Mouse (Mus musculus): ENCODE data around the gene Tmem179. TPM values are rescaled to one million over a fixed set of nuclear protein-coding genes. Genes with fewer than 3 reads are reported as not detected.

Gene Tmem179
- polyA plus RNA-seq, 1 experiment = 145 TPM

DNA sequence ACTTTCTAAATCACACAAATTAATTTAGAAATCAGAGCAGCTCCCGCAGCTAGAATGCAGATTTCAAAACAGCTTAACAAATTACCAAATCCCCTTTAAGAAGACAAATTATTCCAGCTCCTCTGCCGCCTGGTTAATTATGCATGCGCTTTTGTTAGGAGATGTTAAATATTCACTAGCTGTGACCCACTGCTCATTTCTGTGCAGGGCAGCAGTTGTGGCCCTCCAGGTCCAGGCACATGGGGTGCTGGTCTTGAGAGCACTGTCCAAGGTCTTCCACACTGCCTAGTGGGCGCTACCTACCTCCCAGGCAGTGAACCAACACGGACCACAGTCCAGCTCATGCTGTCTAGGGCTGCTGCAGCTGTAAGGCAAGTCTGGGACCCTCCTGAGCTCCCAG is 46.3 kb downstream of the Tmem179 start:
- no peak overlapping the region for H3K4me3 ChIP-seq (ENCODE audit: insufficient read depth, low read length)
- TF ChIP-seq CTCF (IDR thresholded peaks at IDR 0.05; ENCODE audit: extremely low read depth, insufficient read depth, low read length) (no peak), POLR2A (IDR thresholded peaks at IDR 0.05; ENCODE audit: extremely low read depth, insufficient read depth, low read length) (no peak)
- no peaks in the 10 kb centered on the region for H3K4me1 ChIP-seq (ENCODE audit: control insufficient read depth, insufficient read depth, low read length)
- no peak overlapping the region for H3K27ac ChIP-seq (ENCODE audit: insufficient read depth, low read length)

DNA sequence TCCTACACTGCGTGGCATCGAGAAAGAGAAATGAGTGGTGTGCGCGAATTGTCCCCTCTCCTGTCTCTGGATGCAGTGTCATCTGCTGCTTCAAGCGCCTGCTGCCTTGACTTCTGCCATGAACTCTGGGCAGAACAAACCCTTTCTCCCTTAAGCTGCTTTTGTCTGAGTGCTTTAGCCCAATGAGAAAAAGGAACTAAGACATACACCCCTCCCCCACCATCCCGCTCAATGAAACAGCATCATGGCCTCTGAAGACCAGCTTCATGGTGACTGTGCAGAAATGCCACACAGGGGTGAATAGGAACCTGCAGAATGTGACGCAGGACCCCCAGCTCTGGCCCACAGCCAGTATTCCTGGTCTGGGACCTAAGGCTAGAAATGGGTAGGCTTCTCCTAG is 47.2 kb downstream of the Tmem179 start:
- no peaks in the 10 kb centered on the region for H3K4me1 ChIP-seq (ENCODE audit: control insufficient read depth, insufficient read depth, low read length)
- no peak overlapping the region for H3K27ac ChIP-seq (ENCODE audit: insufficient read depth, low read length)
- no peak overlapping the region for H3K4me3 ChIP-seq (ENCODE audit: insufficient read depth, low read length)
- TF ChIP-seq CTCF (IDR thresholded peaks at IDR 0.05; ENCODE audit: extremely low read depth, insufficient read depth, low read length) = no peak
- no peak for TF ChIP-seq POLR2A (IDR thresholded peaks at IDR 0.05; ENCODE audit: extremely low read depth, insufficient read depth, low read length)

DNA sequence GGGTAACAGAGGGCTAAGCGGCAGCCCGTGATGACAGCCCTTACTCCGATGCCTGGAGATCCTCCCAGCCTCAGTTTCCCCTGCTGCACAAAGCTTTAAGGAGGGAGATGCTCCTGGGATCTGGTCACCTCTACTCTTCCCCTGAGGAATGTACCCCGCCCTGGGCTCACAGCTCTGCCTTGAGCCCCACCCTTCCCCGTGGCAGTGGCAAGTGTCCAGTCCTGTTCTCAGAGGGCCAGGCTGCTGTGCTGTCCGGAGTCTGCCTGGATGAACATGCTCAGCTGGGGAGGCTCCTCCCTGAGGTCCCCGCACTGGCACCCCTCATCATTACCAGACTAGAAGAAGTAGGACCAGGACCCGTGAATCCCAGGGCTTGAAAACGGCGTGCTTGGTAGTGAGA is 49.2 kb downstream of the Tmem179 start:
- Histone ChIP-seq H3K27ac (ENCODE audit: insufficient read depth, low read length) (no peak overlapping the region), H3K4me3 (ENCODE audit: insufficient read depth, low read length) (no peak overlapping the region), H3K4me1 (ENCODE audit: control insufficient read depth, insufficient read depth, low read length) (no peaks in the 10 kb centered on the region)
- no peak for TF ChIP-seq CTCF (IDR thresholded peaks at IDR 0.05; ENCODE audit: extremely low read depth, insufficient read depth, low read length)
- TF ChIP-seq POLR2A (IDR thresholded peaks at IDR 0.05; ENCODE audit: extremely low read depth, insufficient read depth, low read length) = no peak

- TF ChIP-seq POLR2A (IDR thresholded peaks at IDR 0.05; ENCODE audit: extremely low read depth, insufficient read depth, low read length) = no peak
- TF ChIP-seq CTCF (IDR thresholded peaks at IDR 0.05; ENCODE audit: extremely low read depth, insufficient read depth, low read length) = no peak
These were observed 50.6 kb downstream of the Tmem179 start for GRCm38 (mm10) chr12:112465928-112466327.

GRCm38 (mm10) chr12:112464516-112464915 is 52.0 kb downstream of the Tmem179 start:
- Histone ChIP-seq H3K4me1 (ENCODE audit: control insufficient read depth, insufficient read depth, low read length) (no peaks in the 10 kb centered on the region), H3K27ac (ENCODE audit: insufficient read depth, low read length) (no peak overlapping the region), H3K4me3 (ENCODE audit: insufficient read depth, low read length) (no peak overlapping the region)
- TF ChIP-seq CTCF (IDR thresholded peaks at IDR 0.05; ENCODE audit: extremely low read depth, insufficient read depth, low read length) (no peak), POLR2A (IDR thresholded peaks at IDR 0.05; ENCODE audit: extremely low read depth, insufficient read depth, low read length) (no peak)

More at GRCm38 (mm10) chr12:112465928-112466327, 50.6 kb downstream of the Tmem179 start:
- no peak overlapping the region for H3K27ac ChIP-seq (ENCODE audit: insufficient read depth, low read length)
- no peak overlapping the region for H3K4me3 ChIP-seq (ENCODE audit: insufficient read depth, low read length)
- no peaks in the 10 kb centered on the region for H3K4me1 ChIP-seq (ENCODE audit: control insufficient read depth, insufficient read depth, low read length)

GRCm38 (mm10) chr12:112463750-112464444 is 52.6 kb downstream of the Tmem179 start:
- H3K4me1 ChIP-seq (ENCODE audit: control insufficient read depth, insufficient read depth, low read length) = no peaks in the 10 kb centered on the region
- TF ChIP-seq CTCF (IDR thresholded peaks at IDR 0.05; ENCODE audit: extremely low read depth, insufficient read depth, low read length) (no peak), POLR2A (IDR thresholded peaks at IDR 0.05; ENCODE audit: extremely low read depth, insufficient read depth, low read length) (no peak)
- H3K4me3 ChIP-seq (ENCODE audit: insufficient read depth, low read length) = no peak overlapping the region
- H3K27ac ChIP-seq (ENCODE audit: insufficient read depth, low read length) = no peak overlapping the region

GRCm38 (mm10) chr12:112463209-112463608 is 53.3 kb downstream of the Tmem179 start:
- Histone ChIP-seq H3K27ac (ENCODE audit: insufficient read depth, low read length) (no peak overlapping the region), H3K4me1 (ENCODE audit: control insufficient read depth, insufficient read depth, low read length) (0 out of 2 replicates have a peak, but pooled peaks cover under 1% of the 10 kb centered on the region), H3K4me3 (ENCODE audit: insufficient read depth, low read length) (no peak overlapping the region)
- TF ChIP-seq POLR2A (IDR thresholded peaks at IDR 0.05; ENCODE audit: extremely low read depth, insufficient read depth, low read length) = no peak
- peak; percentile 23; the same call in 1 of the 2 replicates for TF ChIP-seq CTCF (IDR thresholded peaks at IDR 0.05; ENCODE audit: extremely low read depth, insufficient read depth, low read length)

DNA sequence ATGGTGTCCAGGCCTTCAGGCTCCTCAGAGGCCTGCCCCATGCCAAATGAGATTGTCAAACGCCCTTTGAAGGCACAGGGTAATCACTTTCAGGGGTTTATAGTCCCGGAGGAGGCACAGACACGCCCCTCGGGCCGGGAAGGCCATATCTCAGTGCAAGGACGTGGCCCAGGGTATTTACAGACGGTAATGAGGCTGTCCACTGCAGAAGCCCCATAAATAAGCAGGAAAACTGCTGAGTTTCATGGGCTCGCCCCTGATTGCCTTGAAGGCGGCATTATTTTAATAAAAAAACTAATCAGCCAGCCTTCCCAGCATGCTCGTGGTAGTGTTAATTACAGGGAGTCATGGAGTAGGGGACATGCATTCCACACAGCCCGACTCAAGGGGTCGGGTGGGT is 54.1 kb downstream of the Tmem179 start:
- no peak overlapping the region for H3K4me3 ChIP-seq (ENCODE audit: insufficient read depth, low read length)
- H3K4me1 ChIP-seq (ENCODE audit: control insufficient read depth, insufficient read depth, low read length) = peaks cover 3% of the 10 kb centered on the region; the same call in 1 of the 2 replicates
- H3K27ac ChIP-seq (ENCODE audit: insufficient read depth, low read length) = no peak overlapping the region
- TF ChIP-seq CTCF (IDR thresholded peaks at IDR 0.05; ENCODE audit: extremely low read depth, insufficient read depth, low read length) (no peak), POLR2A (IDR thresholded peaks at IDR 0.05; ENCODE audit: extremely low read depth, insufficient read depth, low read length) (no peak)

DNA sequence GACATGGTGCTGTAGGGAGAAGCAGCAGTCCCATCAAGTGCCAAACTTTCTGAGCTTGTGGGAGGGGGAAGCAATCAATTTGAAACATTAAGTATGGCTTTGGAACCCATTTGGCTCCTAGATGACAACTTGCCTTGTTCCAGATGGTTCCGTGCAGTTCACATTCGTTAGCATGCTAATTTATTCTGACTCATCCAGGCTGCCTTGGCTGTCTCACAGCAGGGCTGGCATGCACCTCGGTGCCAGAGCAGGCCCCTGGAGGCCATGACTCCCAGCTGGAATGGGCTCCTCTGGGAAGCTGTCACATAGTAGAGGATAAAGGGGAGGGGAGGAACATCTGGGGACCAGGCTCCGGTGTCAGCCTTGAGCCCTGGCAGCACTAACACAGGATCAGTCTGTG is 58.7 kb downstream of the Tmem179 start:
- Histone ChIP-seq H3K4me1 (ENCODE audit: control insufficient read depth, insufficient read depth, low read length) (peaks cover 3% of the 10 kb centered on the region; the same call in 1 of the 2 replicates), H3K27ac (ENCODE audit: insufficient read depth, low read length) (no peak overlapping the region), H3K4me3 (ENCODE audit: insufficient read depth, low read length) (no peak overlapping the region)
- TF ChIP-seq CTCF (IDR thresholded peaks at IDR 0.05; ENCODE audit: extremely low read depth, insufficient read depth, low read length) (no peak), POLR2A (IDR thresholded peaks at IDR 0.05; ENCODE audit: extremely low read depth, insufficient read depth, low read length) (no peak)

- Histone ChIP-seq H3K4me3 (ENCODE audit: insufficient read depth, low read length) (no peak overlapping the region), H3K4me1 (ENCODE audit: control insufficient read depth, insufficient read depth, low read length) (peaks cover 3% of the 10 kb centered on the region; the same call in 1 of the 2 replicates), H3K27ac (ENCODE audit: insufficient read depth, low read length) (peak overlapping the region; percentile 48; the same call in 1 of the 2 replicates)
- TF ChIP-seq CTCF (IDR thresholded peaks at IDR 0.05; ENCODE audit: extremely low read depth, insufficient read depth, low read length) (no peak), POLR2A (IDR thresholded peaks at IDR 0.05; ENCODE audit: extremely low read depth, insufficient read depth, low read length) (no peak)
These were observed 60.3 kb downstream of the Tmem179 start for GRCm38 (mm10) chr12:112456144-112456713.

Measured in cortical plate, adult 2 months (tissue).